Mouse (Mus musculus) heart, embryonic 12.5 days (tissue): Measurements from ENCODE around the gene Tmem131. TPM values are rescaled to one million over a fixed set of nuclear protein-coding genes. Genes with fewer than 3 reads are reported as not detected.
A peak's percentile ranks its signal among the peaks of the same experiment; 100 is the strongest.

Source experiments
- ATAC-seq: fragments of 200-750 bp; cut with Nextera tagmentation; 2 replicates; pipeline ENCODE4 v1.8.0; 2017; ENCODE audit warnings: moderate TSS enrichment, moderate library complexity; ENCODE audit not compliant: insufficient number of reproducible peaks, low FRiP score
- H3K27ac ChIP-seq: fragments of 300-500 bp; sonication (generic); 2 replicates; pipeline ENCODE4 v1.5.1; 2016; ENCODE audit warnings: mild to moderate bottlenecking, moderate library complexity; ENCODE audit not compliant: poor library complexity, severe bottlenecking
- H3K27me3 ChIP-seq: fragments of 300-500 bp; sonication (generic); replicated peaks from 2 replicates; pipeline ENCODE4 v1.6.1; 2016; ENCODE audit warnings: mild to moderate bottlenecking, moderate library complexity
- H3K36me3 ChIP-seq: fragments of 300-500 bp; sonication (generic); 2 replicates; pipeline ENCODE4 v1.6.1; 2016; ENCODE audit warnings: mild to moderate bottlenecking, moderate library complexity
- H3K4me1 ChIP-seq: fragments of 300-500 bp; sonication (generic); replicated peaks from 2 replicates; pipeline ENCODE4 v1.6.1; 2016; ENCODE audit warnings: mild to moderate bottlenecking
- H3K4me2 ChIP-seq: fragments of 300-500 bp; sonication (generic); 2 replicates; pipeline ENCODE4 v1.6.1; 2016; ENCODE audit warnings: mild to moderate bottlenecking, moderate library complexity
- H3K4me3 ChIP-seq: fragments of 300-500 bp; sonication (generic); 2 replicates; pipeline ENCODE4 v1.5.1; 2016; ENCODE audit warnings: mild to moderate bottlenecking
- H3K9ac ChIP-seq: fragments of 300-500 bp; sonication (generic); 2 replicates; pipeline ENCODE4 v1.6.1; 2016; ENCODE audit warnings: mild to moderate bottlenecking, moderate library complexity
- H3K9me3 ChIP-seq: fragments of 300-500 bp; sonication (generic); replicated peaks from 2 replicates; pipeline ENCODE4 v1.6.1; 2016; ENCODE audit warnings: mild to moderate bottlenecking, moderate library complexity
- WGBS: fragments of 180-500 bp; shearing (Covaris S2); methylation state at CpG from one replicate; pipeline ENCODE4 v1.1.7; 2016; 5-methylcytosine and 5-hydroxymethylcytosine counted together
- polyA plus RNA-seq: library from polyadenylated mRNA; unstranded; fragments of >200 nt; fragmentation: Nextera tagmentation; extraction: Ambion mirVana; gene quantifications from 2 replicates; pipeline ENCODE4 v1.2.1, GENCODE M21; 2016

Gene Tmem131
- polyA plus RNA-seq, 1 experiment from 2014 or later, result 12.4 TPM

- no peaks in the 10 kb centered on the region for H3K36me3 ChIP-seq
- no peaks in the 10 kb centered on the region for H3K27me3 ChIP-seq
- no peak overlapping the region for H3K9ac ChIP-seq
- ATAC-seq, result no peak
- H3K4me1 ChIP-seq, result peaks cover 9% of the 10 kb centered on the region
- peaks cover under 1% of the 10 kb centered on the region; the same call in 1 of the 2 replicates for H3K9me3 ChIP-seq
- 66% methylated on average over 6 of the region's 6 CpGs for WGBS
- no peak overlapping the region for H3K4me3 ChIP-seq
- no peak overlapping the region for H3K4me2 ChIP-seq
- H3K27ac ChIP-seq, result no peak overlapping the region
Observed at GRCm38 (mm10) chr1:36753932-36754675, 189.4 kb downstream of the Tmem131 start.

GRCm38 (mm10) chr1:36746452-36746851, 197.0 kb downstream of the Tmem131 start:
- H3K9ac ChIP-seq, result no peak overlapping the region
- no peak for ATAC-seq
- WGBS, result 48% methylated on average over 15 of the region's 15 CpGs
- H3K4me1 ChIP-seq, result peaks cover 6% of the 10 kb centered on the region; the same call in 1 of the 2 replicates
- peaks cover 23% of the 10 kb centered on the region; the same call in 1 of the 2 replicates for H3K27me3 ChIP-seq
- no peak overlapping the region for H3K4me2 ChIP-seq
- no peak overlapping the region for H3K4me3 ChIP-seq
- H3K36me3 ChIP-seq, result no peaks in the 10 kb centered on the region
- peaks cover 5% of the 10 kb centered on the region; the same call in 1 of the 2 replicates for H3K9me3 ChIP-seq
- H3K27ac ChIP-seq, result no peak overlapping the region

- Histone ChIP-seq H3K9me3 (peaks cover 5% of the 10 kb centered on the region; the same call in 1 of the 2 replicates), H3K4me3 (no peak overlapping the region), H3K4me2 (no peak overlapping the region), H3K36me3 (no peaks in the 10 kb centered on the region), H3K4me1 (peaks cover 6% of the 10 kb centered on the region; the same call in 1 of the 2 replicates), H3K27ac (no peak overlapping the region), H3K9ac (no peak overlapping the region), H3K27me3 (peaks cover 29% of the 10 kb centered on the region)
- 44% methylated on average over 4 of the region's 4 CpGs for WGBS
- ATAC-seq, result no peak
Observed at GRCm38 (mm10) chr1:36745661-36746060, 197.8 kb downstream of the Tmem131 start.

GRCm38 (mm10) chr1:36744268-36744944, 199.1 kb downstream of the Tmem131 start:
- peak; percentile 11; the same call in 1 of the 2 replicates for ATAC-seq
- Histone ChIP-seq H3K4me1 (peaks cover 6% of the 10 kb centered on the region; the same call in 1 of the 2 replicates), H3K27ac (no peak overlapping the region), H3K4me3 (no peak overlapping the region), H3K36me3 (no peaks in the 10 kb centered on the region), H3K4me2 (peak overlapping the region; percentile 38), H3K9me3 (peaks cover 5% of the 10 kb centered on the region; the same call in 1 of the 2 replicates), H3K27me3 (peaks cover 29% of the 10 kb centered on the region), H3K9ac (no peak overlapping the region)
- WGBS, result 32% methylated on average over 17 of the region's 17 CpGs

GRCm38 (mm10) chr1:36743046-36743445, 200.4 kb downstream of the Tmem131 start:
- Histone ChIP-seq H3K4me3 (no peak overlapping the region), H3K9me3 (no peaks in the 10 kb centered on the region), H3K4me1 (peaks cover 6% of the 10 kb centered on the region; the same call in 1 of the 2 replicates), H3K27ac (no peak overlapping the region), H3K4me2 (no peak overlapping the region), H3K9ac (no peak overlapping the region), H3K36me3 (no peaks in the 10 kb centered on the region), H3K27me3 (peaks cover 29% of the 10 kb centered on the region)
- 68% methylated on average over 9 of the region's 9 CpGs for WGBS
- no peak for ATAC-seq

Other genes starting within 250 kb of the Tmem131 start
- not detected in 2 replicates for gene 4933424G06Rik, start 233.5 kb downstream of the Tmem131 start, polyA plus RNA-seq
- 95.0 and 103 TPM in 2 replicates for gene Actr1b, start 229.2 kb downstream of the Tmem131 start, polyA plus RNA-seq
- gene Zap70, start 181.9 kb downstream of the Tmem131 start, polyA plus RNA-seq, result 0.33 and 0.50 TPM in 2 replicates
- gene Vwa3b, start 82.9 kb upstream of the Tmem131 start, polyA plus RNA-seq, result 0.09 TPM in 1 of 2 replicates, not detected in the other